In the genomic region with DNA sequence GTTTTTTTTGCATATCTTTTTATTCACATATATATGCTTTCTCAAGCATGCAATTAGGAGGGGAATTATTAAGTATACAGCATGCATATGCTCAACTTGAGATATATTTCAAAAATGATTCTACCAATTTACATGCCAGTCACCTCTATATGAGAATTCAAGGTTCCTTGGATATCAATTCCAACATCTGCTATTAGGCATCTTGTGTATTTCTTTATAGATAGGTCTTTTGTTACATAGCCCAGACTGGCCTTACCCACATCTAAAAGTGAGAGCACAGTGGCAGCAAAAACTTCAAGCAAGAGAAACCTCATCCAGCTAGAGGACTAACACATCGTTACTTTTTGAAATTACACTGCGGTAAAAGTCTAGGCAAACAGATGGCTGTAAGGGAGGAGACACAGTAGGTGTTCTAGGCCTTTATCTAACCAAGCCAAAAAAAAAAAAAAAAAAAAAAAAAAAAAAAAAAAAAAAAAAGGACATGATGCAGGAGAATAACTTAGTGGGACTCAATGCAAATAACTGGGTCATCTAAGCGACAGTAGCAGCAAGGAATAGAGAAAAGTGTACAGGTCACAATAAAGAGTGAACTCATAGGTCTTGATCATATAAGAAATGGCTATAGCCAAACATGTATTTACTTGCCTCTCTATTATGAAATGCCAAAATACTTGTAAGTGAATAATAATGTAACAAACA, we compare ENCODE assay signal across 22 mouse cellular contexts. TPM values are rescaled to one million over a fixed set of nuclear protein-coding genes. Genes with fewer than 3 reads are reported as not detected.
DNase-seq lines count a peak whose midpoint lies in the region; ATAC-seq and TF ChIP-seq lines count a peak whose summit lies in the region.
"Had no signal": no experiment of that assay in that cellular context is flagged by ENCODE, and none has a peak within 500 bp of the region (broad histone marks: within the 10 kb centered on the region; RNA-seq: fewer than 3 reads in every experiment).

No protein-coding gene starts in this region.

- TF ChIP-seq CTCF in hindbrain, postnatal 0 days (IDR thresholded peaks at IDR 0.05; ENCODE audit: low read depth) = no peak

- no peaks in the 10 kb centered on the region; the same call in 1 of the 2 replicates for H3K36me3 ChIP-seq in hindbrain, postnatal 0 days (ENCODE audit: insufficient read depth, low read length)
- H3K36me3 ChIP-seq in hindbrain, embryonic 16.5 days (ENCODE audit: control insufficient read depth, insufficient read depth, low read length) = no peaks in the 10 kb centered on the region; the same call in 1 of the 2 replicates
- H3K36me3 ChIP-seq in liver, embryonic 15.5 days (replicated peaks) = no peaks in the 10 kb centered on the region; the same call in 1 of the 2 replicates
- H3K36me3 ChIP-seq in heart, embryonic 10.5 days = peaks cover 21% of the 10 kb centered on the region
- H3K36me3 ChIP-seq: midbrain, embryonic 15.5 days had no signal

- H3K9me3 ChIP-seq in hindbrain, postnatal 0 days (ENCODE audit: low read length) = no peaks in the 10 kb centered on the region
- no peaks in the 10 kb centered on the region for H3K9me3 ChIP-seq in hindbrain, embryonic 16.5 days (ENCODE audit: control insufficient read depth, low read length)
- no peaks in the 10 kb centered on the region for H3K9me3 ChIP-seq in liver, embryonic 15.5 days (replicated peaks)
- H3K9me3 ChIP-seq in heart, embryonic 10.5 days = no peaks in the 10 kb centered on the region
- H3K9me3 ChIP-seq: embryonic facial prominence, embryonic 15.5 days; forebrain, embryonic 10.5 days; heart, embryonic 12.5 days; hindbrain, embryonic 13.5 days; midbrain, embryonic 15.5 days had no signal

- H3K4me2 ChIP-seq in hindbrain, postnatal 0 days (ENCODE audit: low read depth, low read length) = no peak overlapping the region
- H3K4me2 ChIP-seq in hindbrain, embryonic 16.5 days (ENCODE audit: low read length) = no peak overlapping the region
- H3K4me2 ChIP-seq in liver, embryonic 15.5 days = no peak overlapping the region
- H3K4me2 ChIP-seq: embryonic facial prominence, embryonic 15.5 days; heart, embryonic 12.5 days; hindbrain, embryonic 13.5 days; midbrain, embryonic 15.5 days had no signal

- no peaks in the 10 kb centered on the region for H3K27me3 ChIP-seq in hindbrain, postnatal 0 days (ENCODE audit: insufficient read depth, low read length)
- no peaks in the 10 kb centered on the region for H3K27me3 ChIP-seq in hindbrain, embryonic 16.5 days (replicated peaks; ENCODE audit: control insufficient read depth, insufficient read depth, low read length)
- no peaks in the 10 kb centered on the region for H3K27me3 ChIP-seq in liver, embryonic 15.5 days
- no peaks in the 10 kb centered on the region for H3K27me3 ChIP-seq in heart, embryonic 10.5 days (ENCODE audit: insufficient read depth, poor library complexity, severe bottlenecking)
- H3K27me3 ChIP-seq: embryonic facial prominence, embryonic 15.5 days; heart, embryonic 12.5 days; hindbrain, embryonic 13.5 days; midbrain, embryonic 15.5 days had no signal

- H3K9ac ChIP-seq in hindbrain, postnatal 0 days (replicated peaks; ENCODE audit: low read length) = no peak overlapping the region
- H3K9ac ChIP-seq in hindbrain, embryonic 16.5 days (ENCODE audit: low read depth, low read length) = no peak overlapping the region
- no peak overlapping the region for H3K9ac ChIP-seq in liver, embryonic 15.5 days
- H3K9ac ChIP-seq: embryonic facial prominence, embryonic 15.5 days; heart, embryonic 12.5 days; hindbrain, embryonic 13.5 days; midbrain, embryonic 15.5 days had no signal

- H3K27ac ChIP-seq in hindbrain, postnatal 0 days = no peak overlapping the region
- no peak overlapping the region for H3K27ac ChIP-seq in hindbrain, embryonic 16.5 days (ENCODE audit: low read depth, low read length)
- H3K27ac ChIP-seq in liver, embryonic 15.5 days (replicated peaks) = no peak overlapping the region
- no peak overlapping the region for H3K27ac ChIP-seq in heart, embryonic 10.5 days
- H3K27ac ChIP-seq: embryonic facial prominence, embryonic 15.5 days; forebrain, embryonic 10.5 days; hindbrain, embryonic 13.5 days; layer of hippocampus, adult 2 months; midbrain, embryonic 15.5 days had no signal

- H3K4me1 ChIP-seq in hindbrain, postnatal 0 days (ENCODE audit: insufficient read depth, low read length) = no peaks in the 10 kb centered on the region
- H3K4me1 ChIP-seq in hindbrain, embryonic 16.5 days (ENCODE audit: control insufficient read depth, insufficient read depth, low read depth, low read length) = no peaks in the 10 kb centered on the region; the same call in none of the 2 replicates
- H3K4me1 ChIP-seq in liver, embryonic 15.5 days (replicated peaks) = 0 out of 2 replicates have a peak, but pooled peaks cover 2% of the 10 kb centered on the region
- no peaks in the 10 kb centered on the region for H3K4me1 ChIP-seq in heart, embryonic 10.5 days
- H3K4me1 ChIP-seq: embryonic facial prominence, embryonic 15.5 days; forebrain, embryonic 10.5 days; heart, embryonic 12.5 days; hindbrain, embryonic 13.5 days; midbrain, embryonic 15.5 days had no signal

- 58% methylated on average over 3 of the region's 3 CpGs for WGBS in hindbrain, postnatal 0 days
- WGBS in hindbrain, embryonic 16.5 days = 62% methylated on average over 3 of the region's 3 CpGs
- WGBS in liver, embryonic 15.5 days (ENCODE audit: insufficient replicate concordance) = 59% methylated on average over 3 of the region's 3 CpGs
- WGBS in heart, embryonic 10.5 days = 89% methylated on average over 3 of the region's 3 CpGs

- H3K4me3 ChIP-seq in hindbrain, postnatal 0 days (ENCODE audit: low read length) = no peak overlapping the region
- H3K4me3 ChIP-seq in hindbrain, embryonic 16.5 days (ENCODE audit: low read length) = no peak overlapping the region
- H3K4me3 ChIP-seq in liver, embryonic 15.5 days (replicated peaks) = no peak overlapping the region
- no peak overlapping the region for H3K4me3 ChIP-seq in heart, embryonic 10.5 days
- H3K4me3 ChIP-seq: embryonic facial prominence, embryonic 15.5 days; forebrain, embryonic 10.5 days; heart, embryonic 12.5 days; hindbrain, embryonic 13.5 days; layer of hippocampus, adult 2 months; midbrain, embryonic 15.5 days had no signal

- no peak for ATAC-seq in hindbrain, postnatal 0 days
- ATAC-seq in hindbrain, embryonic 16.5 days = no peak
- peak; percentile 28; the same call in 1 of the 2 replicates for ATAC-seq in liver, embryonic 15.5 days (ENCODE audit: insufficient read depth)
- ATAC-seq: CD4-positive, CD25-positive, alpha-beta regulatory T cell, adult 4 months; intestine, postnatal 0 days; midbrain, embryonic 15.5 days had no signal

- peak; percentile 35 for DNase-seq in hindbrain, postnatal 0 days (ENCODE audit: low spot score)
- DNase-seq in Muller cell, postnatal 12 days (ENCODE audit: inconsistent ontology term) = peak; percentile 17
- DNase-seq in cerebellum, adult 8-10 months = peak; percentile 44
- DNase-seq in left cerebral cortex, adult 9 months (ENCODE audit: low spot score in 2 of 2) = no peak
- DNase-seq in kidney, adult 8-10 months = no peak
- DNase-seq in heart, embryonic 10.5 days (ENCODE audit: low spot score) = no peak
- DNase-seq: adrenal gland, adult 2 months; heart, postnatal 14 days; kidney, postnatal 14 days; layer of hippocampus, postnatal 36 days; right cerebral cortex, postnatal 25 days; thymus, postnatal 4 days had no signal

RNA-seq across cellular contexts. Expression of a gene that starts 34.6 kb away (rescaled TPM):
- 179 and 211 TPM in 2 replicates for total RNA-seq in hindbrain, postnatal 0 days (2014; rRNA removed)
- 154 TPM in 2 replicates for polyA plus RNA-seq in hindbrain, postnatal 0 days (2015; fragmentation: Nextera tagmentation; extraction: Ambion mirVana)
- 205 and 217 TPM in 2 replicates for polyA plus RNA-seq in hindbrain, embryonic 16.5 days (2015; fragmentation: Nextera tagmentation; extraction: Ambion mirVana)
- 5.8 and 7.1 TPM in 2 replicates for polyA plus RNA-seq in liver, embryonic 15.5 days (2015; fragmentation: Nextera tagmentation; extraction: Ambion mirVana)
- 70.6 and 83.2 TPM in 2 replicates for polyA plus RNA-seq in heart, embryonic 10.5 days (2016; fragmentation: Nextera tagmentation; extraction: Ambion mirVana)

Comparison
In these comparisons a context has a peak if more than half of its experiments do, and no peak if none do; other contexts are left out.
1. DNase-seq: peak in hindbrain, postnatal 0 days (single experiment), Muller cell, postnatal 12 days (single experiment) and cerebellum, adult 8-10 months (single experiment); none in left cerebral cortex, adult 9 months (0 of 2), kidney, adult 8-10 months (0 of 2) and heart, embryonic 10.5 days (single experiment).